Mouse (Mus musculus): ENCODE data around the gene Ifi27l2a. TPM values are rescaled to one million over a fixed set of nuclear protein-coding genes. Genes with fewer than 3 reads are reported as not detected.

Ifi27l2a gene
- polyA plus RNA-seq, 1 experiment = 1,008 TPM

GRCm38 (mm10) chr12:103393528-103393927 is 50.0 kb downstream of the Ifi27l2a start:
- no peaks in the 10 kb centered on the region for H3K4me1 ChIP-seq (ENCODE audit: control insufficient read depth, insufficient read depth, low read length)
- no peak overlapping the region for H3K4me3 ChIP-seq (ENCODE audit: insufficient read depth, low read length)
- TF ChIP-seq CTCF (IDR thresholded peaks at IDR 0.05; ENCODE audit: low read depth, low read length) = no peak
- no peak for TF ChIP-seq POLR2A (IDR thresholded peaks at IDR 0.05; ENCODE audit: borderline replicate concordance, low read depth, low read length)
- no peak overlapping the region for H3K27ac ChIP-seq (ENCODE audit: insufficient read depth, low read depth, low read length)

Other genes starting within 250 kb of the Ifi27l2a start
- gene Prima1, start 201.5 kb downstream of the Ifi27l2a start, polyA plus RNA-seq (2012; ENCODE audit: insufficient read depth, insufficient read length, missing spikeins) = not detected in 2 replicates
- gene Fam181a, start 132.7 kb downstream of the Ifi27l2a start, polyA plus RNA-seq (2012; ENCODE audit: insufficient read depth, insufficient read length, missing spikeins) = not detected in 2 replicates
- gene Asb2, start 87.7 kb downstream of the Ifi27l2a start, polyA plus RNA-seq (2012; ENCODE audit: insufficient read depth, insufficient read length, missing spikeins) = 2.1 TPM in 2 replicates
- gene Otub2, start 55.0 kb downstream of the Ifi27l2a start, polyA plus RNA-seq (2012; ENCODE audit: insufficient read depth, insufficient read length, missing spikeins) = 3.8 and 5.6 TPM in 2 replicates
- gene 9330161L09Rik, start 35.9 kb downstream of the Ifi27l2a start, polyA plus RNA-seq (2012; ENCODE audit: insufficient read depth, insufficient read length, missing spikeins) = 1.9 TPM in 1 of 2 replicates, not detected in the other
- gene Ddx24, start 17.9 kb downstream of the Ifi27l2a start, polyA plus RNA-seq (2012; ENCODE audit: insufficient read depth, insufficient read length, missing spikeins) = 58.7 and 62.6 TPM in 2 replicates
- gene Ifi27, start 9.5 kb downstream of the Ifi27l2a start, polyA plus RNA-seq (2012; ENCODE audit: insufficient read depth, insufficient read length, missing spikeins) = 93.3 and 100 TPM in 2 replicates
- not detected in 2 replicates for gene Ifi27l2b, start 13.5 kb upstream of the Ifi27l2a start, polyA plus RNA-seq (2012; ENCODE audit: insufficient read depth, insufficient read length, missing spikeins)
- gene Ppp4r4, start 88.6 kb upstream of the Ifi27l2a start, polyA plus RNA-seq (2012; ENCODE audit: insufficient read depth, insufficient read length, missing spikeins) = 0.49 TPM in 1 of 2 replicates, not detected in the other
- gene Serpina10, start 187.8 kb upstream of the Ifi27l2a start, polyA plus RNA-seq (2012; ENCODE audit: insufficient read depth, insufficient read length, missing spikeins) = not detected in 2 replicates
- gene Serpina6, start 213.5 kb upstream of the Ifi27l2a start, polyA plus RNA-seq (2012; ENCODE audit: insufficient read depth, insufficient read length, missing spikeins) = not detected in 2 replicates
- not detected in 2 replicates for gene Serpina16, start 232.5 kb upstream of the Ifi27l2a start, polyA plus RNA-seq (2012; ENCODE audit: insufficient read depth, insufficient read length, missing spikeins)

Measured in bone marrow macrophage, adult 2 months (primary cell).